Mouse (Mus musculus) small intestine, adult 2 months (tissue): Measurements from ENCODE around the gene Creb5.

ENCODE experiments used
- CTCF ChIP-seq: fragments of 200-500 bp; IDR thresholded peaks from 2 replicates; pipeline ENCODE4 v1.5.1; 2012; ENCODE audit warnings: low read depth, mild to moderate bottlenecking, control low read depth, inconsistent platforms, low read length, moderate library complexity, mixed read lengths; ENCODE audit not compliant: insufficient replicate concordance, insufficient read length; ENCODE audit errors: extremely low read depth
- POLR2A ChIP-seq: fragments of 200-500 bp; IDR thresholded peaks from 2 replicates; pipeline ENCODE4 v1.6.1; 2012; ENCODE audit warnings: low read depth, mild to moderate bottlenecking, control low read depth, inconsistent platforms, low read length, moderate library complexity

DNA sequence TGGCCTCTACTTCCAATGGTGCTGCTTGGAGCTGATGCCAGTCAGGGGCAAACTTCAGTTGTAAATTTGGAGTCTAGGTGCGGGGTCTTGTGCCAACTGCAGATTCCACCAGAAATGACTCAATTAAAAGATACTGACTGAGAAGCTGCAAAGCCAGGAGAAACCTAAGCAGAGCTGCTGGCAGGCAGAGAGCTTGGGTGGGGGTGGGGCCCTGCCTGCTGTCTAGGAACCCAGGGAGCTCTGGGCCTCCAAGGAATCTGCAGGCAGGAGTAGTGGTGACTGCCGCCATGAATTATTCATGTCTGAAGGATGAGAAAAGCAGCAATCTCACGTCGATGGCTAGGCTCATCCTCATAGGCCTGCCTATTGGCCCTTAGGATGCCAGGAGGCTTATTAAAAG is 306.5 kb downstream of the Creb5 start:
- TF ChIP-seq CTCF (no peak), POLR2A (no peak)
